Mouse (Mus musculus) embryonic fibroblast, embryonic 13.5 days (primary cell): ENCODE measurements at regions not wholly inside any gene's neighbourhood (a gene's known extent, or its start where the extent isn't known, plus 50 kb on each side); places are given as distances from the start of the nearest gene placed in this dataset.

ENCODE experiments used
- H3K27ac ChIP-seq: 2 replicates; pipeline ENCODE4 v1.5.1; 2012; ENCODE audit warnings: low read length, control low read depth, inconsistent platforms; ENCODE audit not compliant: insufficient read depth
- H3K4me1 ChIP-seq: 2 replicates; pipeline ENCODE4 v1.6.1; 2011; ENCODE audit warnings: low read length; ENCODE audit not compliant: control insufficient read depth, insufficient read depth
- H3K4me3 ChIP-seq: 2 replicates; pipeline ENCODE4 v1.5.1; 2011; ENCODE audit warnings: mild to moderate bottlenecking, control low read depth, low read length; ENCODE audit not compliant: insufficient read depth
- CTCF ChIP-seq: IDR thresholded peaks from 2 replicates; pipeline ENCODE4 v1.5.1; 2011; ENCODE audit warnings: mild to moderate bottlenecking, control low read depth, low read length, moderate library complexity, borderline replicate concordance; ENCODE audit not compliant: insufficient read depth
- POLR2A ChIP-seq: IDR thresholded peaks from 2 replicates; pipeline ENCODE4 v1.6.1; 2011; ENCODE audit warnings: low read depth, mild to moderate bottlenecking, control low read depth, low read length, moderate library complexity

GRCm38 (mm10) chr5:118929037-118929436, 368.6 kb downstream of the Med13l start:
- no peak overlapping the region for H3K4me3 ChIP-seq
- H3K4me1 ChIP-seq = no peaks in the 10 kb centered on the region
- TF ChIP-seq CTCF (no peak), POLR2A (no peak)
- no peak overlapping the region for H3K27ac ChIP-seq

- Histone ChIP-seq H3K4me1 (no peaks in the 10 kb centered on the region), H3K4me3 (peak overlapping the region; percentile 25; the same call in 1 of the 2 replicates), H3K27ac (no peak overlapping the region)
- TF ChIP-seq POLR2A (no peak), CTCF (no peak)
These were observed 369.6 kb downstream of the Med13l start for GRCm38 (mm10) chr5:118929990-118930501.

GRCm38 (mm10) chr5:118939336-118940039, 379.0 kb downstream of the Med13l start:
- no peaks in the 10 kb centered on the region for H3K4me1 ChIP-seq
- TF ChIP-seq POLR2A (no peak), CTCF (no peak)
- no peak overlapping the region for H3K27ac ChIP-seq
- H3K4me3 ChIP-seq = no peak overlapping the region

- Histone ChIP-seq H3K4me3 (no peak overlapping the region), H3K27ac (no peak overlapping the region), H3K4me1 (no peaks in the 10 kb centered on the region)
- TF ChIP-seq CTCF (no peak), POLR2A (no peak)
These were observed 383.8 kb downstream of the Med13l start for GRCm38 (mm10) chr5:118944256-118944655.

- no peaks in the 10 kb centered on the region for H3K4me1 ChIP-seq
- TF ChIP-seq CTCF (no peak), POLR2A (no peak)
- H3K4me3 ChIP-seq = no peak overlapping the region
- H3K27ac ChIP-seq = no peak overlapping the region
These were observed 385.6 kb downstream of the Med13l start for GRCm38 (mm10) chr5:118946090-118946489.

GRCm38 (mm10) chr5:118946994-118947393, 386.5 kb downstream of the Med13l start:
- H3K4me3 ChIP-seq = no peak overlapping the region

GRCm38 (mm10) chr5:118948119-118948786, 387.8 kb downstream of the Med13l start:
- H3K27ac ChIP-seq = no peak overlapping the region
- no peaks in the 10 kb centered on the region for H3K4me1 ChIP-seq
- no peak overlapping the region for H3K4me3 ChIP-seq
- TF ChIP-seq CTCF (no peak), POLR2A (no peak)

More at GRCm38 (mm10) chr5:118946994-118947393, 386.5 kb downstream of the Med13l start:
- TF ChIP-seq CTCF (no peak), POLR2A (no peak)
- no peaks in the 10 kb centered on the region for H3K4me1 ChIP-seq
- H3K27ac ChIP-seq = no peak overlapping the region

- H3K4me3 ChIP-seq = no peak overlapping the region
- TF ChIP-seq POLR2A = no peak
- TF ChIP-seq CTCF = no peak
These were observed 390.6 kb downstream of the Med13l start for GRCm38 (mm10) chr5:118951067-118951466.

GRCm38 (mm10) chr5:118960521-118961001, 400.1 kb downstream of the Med13l start:
- TF ChIP-seq CTCF = no peak
- TF ChIP-seq POLR2A = no peak
- Histone ChIP-seq H3K4me1 (no peaks in the 10 kb centered on the region), H3K4me3 (no peak overlapping the region), H3K27ac (no peak overlapping the region)

More at GRCm38 (mm10) chr5:118951067-118951466, 390.6 kb downstream of the Med13l start:
- Histone ChIP-seq H3K4me1 (no peaks in the 10 kb centered on the region), H3K27ac (no peak overlapping the region)

GRCm38 (mm10) chr5:118961091-118961490, 400.6 kb downstream of the Med13l start:
- Histone ChIP-seq H3K4me1 (no peaks in the 10 kb centered on the region), H3K4me3 (no peak overlapping the region), H3K27ac (no peak overlapping the region)
- TF ChIP-seq CTCF (no peak), POLR2A (no peak)
